Mouse (Mus musculus) left cerebral cortex, adult 9 months (tissue): ENCODE results near the gene Gm14326.
"Not testable (repeated sequence)": the region's sequence is repeated elsewhere in the genome, so short reads cannot be mapped to it uniquely, and the experiment has no call there.

ENCODE experiments used
- DNase-seq, 2 experiments: peaks; one replicate each; pipeline ENCODE4 v3.0.0; 2022; ENCODE audit warnings: low spot score in 2 of 2

Gm14326 gene

GRCm38 (mm10) chr2:177957145-177957544, at the start of gene Gm14326:
Gene Gm14326 (minus strand): TSS chr2:177957297.
- peak; percentile 96 for DNase-seq

DNA sequence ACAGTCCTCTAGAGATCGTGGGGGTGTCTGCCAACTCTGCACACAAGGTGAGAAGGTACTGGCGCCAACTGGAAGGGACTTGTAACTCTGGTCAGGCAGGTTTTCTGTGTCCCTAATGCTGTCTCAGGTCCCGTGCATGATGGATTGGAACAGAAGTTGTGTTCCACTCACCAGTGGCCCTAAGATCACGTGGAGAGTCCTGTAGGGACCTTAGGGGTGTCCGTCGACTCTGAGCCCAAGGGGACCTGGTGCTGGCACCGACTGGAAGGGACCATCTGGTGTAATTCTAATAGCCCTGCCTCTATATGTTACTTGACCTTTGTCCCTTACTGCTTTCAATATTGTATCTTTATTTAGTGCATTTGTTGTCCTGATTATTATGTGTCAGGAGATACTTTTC, 17.7 kb upstream of the Gm14326 start:
- not testable (repeated sequence) for DNase-seq

GRCm38 (mm10) chr2:177956734-177957133, 363 bp downstream of the Gm14326 start:
- peak in 1 of 2 experiments; percentile 23 for DNase-seq

DNA sequence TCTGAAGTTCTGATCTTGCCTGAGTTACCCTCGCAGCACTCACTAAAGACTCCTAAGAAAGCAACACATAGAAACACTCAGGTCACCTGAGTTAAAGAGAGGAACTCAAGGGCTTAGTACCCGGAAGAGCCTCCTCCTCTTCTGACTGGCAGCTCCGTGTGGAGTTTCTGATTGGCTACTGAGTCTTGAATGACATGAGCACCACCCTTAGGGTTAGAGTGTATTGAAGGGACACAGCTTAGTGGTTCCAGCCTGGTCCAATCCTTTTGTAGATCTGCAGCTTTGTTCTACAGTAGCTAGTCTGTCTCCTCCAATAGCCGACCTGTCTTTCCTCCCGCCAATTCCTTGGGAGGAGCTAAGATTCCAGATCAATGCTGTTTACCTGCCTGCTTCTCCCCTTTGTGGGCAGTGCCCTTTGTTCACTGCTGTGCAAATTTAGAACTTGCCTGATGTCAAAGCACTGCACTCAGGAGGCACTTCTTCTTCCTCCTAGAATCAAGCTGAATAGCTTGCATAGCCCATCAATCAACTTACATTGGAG, 31.5 kb downstream of the Gm14326 start, which contains the start of gene Zfp972:
Gene Zfp972 (minus strand): TSS at position 51 of the 541 bp plus-strand sequence.
- DNase-seq, result not testable (repeated sequence)

GRCm38 (mm10) chr2:177903276-177903675, 53.8 kb downstream of the Gm14326 start:
- DNase-seq, result not testable (repeated sequence)

- not testable (repeated sequence) for DNase-seq
Observed at GRCm38 (mm10) chr2:177898171-177898570, 58.9 kb downstream of the Gm14326 start.

- not testable (repeated sequence) for DNase-seq
Observed at GRCm38 (mm10) chr2:177897046-177897578, 60.0 kb downstream of the Gm14326 start, which contains the start of gene Gm14327. Gene Gm14327 (plus strand): TSS chr2:177897096.

- not testable (repeated sequence) for DNase-seq
Observed at GRCm38 (mm10) chr2:177887743-177888142, 69.4 kb downstream of the Gm14326 start.
